Mouse (Mus musculus): ENCODE measurements around the gene Arsk. TPM values are rescaled to one million over a fixed set of nuclear protein-coding genes. Genes with fewer than 3 reads are reported as not detected.
A peak's percentile ranks its signal among the peaks of the same experiment; 100 is the strongest.

Gene Arsk
- total RNA-seq (2014; rRNA removed) (6.4 and 7.7 TPM in 2 replicates), polyA plus RNA-seq (2012; rRNA removed) (2.7 TPM in 2 replicates)

DNA sequence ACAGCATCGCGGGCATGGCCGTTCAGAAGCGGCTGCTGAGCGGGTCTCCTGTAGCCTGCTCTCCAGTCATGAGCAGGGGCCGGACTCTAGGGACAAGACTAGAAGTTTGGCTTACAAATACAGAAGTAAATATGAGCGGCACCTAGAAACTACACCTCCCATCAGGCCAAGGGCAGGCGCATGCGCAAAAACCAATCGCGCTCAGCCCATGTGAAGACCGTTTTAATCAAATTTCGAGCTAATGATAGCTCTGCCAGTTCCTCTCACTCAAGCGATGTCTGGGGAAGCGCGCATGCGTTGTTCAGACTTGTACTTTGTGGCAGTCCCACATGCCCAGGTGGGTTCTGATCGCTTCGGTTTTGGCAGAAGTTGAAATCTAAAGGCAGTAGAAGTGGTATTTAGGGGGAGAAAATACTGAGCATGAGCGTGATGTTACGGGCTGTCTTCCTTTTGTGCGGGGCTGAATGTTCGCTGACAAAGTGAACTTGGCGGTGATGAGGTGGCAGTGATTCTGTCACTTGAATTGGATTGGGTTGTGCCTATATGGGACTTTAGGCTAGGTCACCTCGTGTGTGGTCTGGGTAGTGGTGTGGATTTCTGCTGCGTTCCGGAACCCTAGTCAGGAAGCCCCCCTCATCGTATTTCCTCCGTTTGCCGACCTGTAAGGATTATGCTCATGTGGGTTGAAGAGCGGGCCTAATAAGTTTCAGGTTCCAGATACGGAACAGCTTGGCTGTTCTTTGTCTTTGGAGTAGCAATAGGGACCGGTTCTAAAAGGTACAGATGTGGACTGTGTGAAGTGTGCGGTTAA lies at the start of gene Arsk, which contains the start of gene Ttc37:
TSS of gene Arsk (minus strand) at position 168 of the 811 bp plus-strand sequence.
TSS of gene Ttc37 (plus strand) at position 242 of the 811 bp plus-strand sequence.
- Histone ChIP-seq H3K36me3 (ENCODE audit: control insufficient read depth, insufficient read depth, low read length) (no peaks in the 10 kb centered on the region; the same call in 1 of the 2 replicates), H3K27me3 (ENCODE audit: control insufficient read depth, insufficient read depth, low read length) (no peaks in the 10 kb centered on the region), H3K4me1 (ENCODE audit: control insufficient read depth, insufficient read depth, low read length) (peaks cover 5% of the 10 kb centered on the region), H3K4me3 (ENCODE audit: insufficient read depth, low read depth, low read length) (peak within 1 kb of the TSS; percentile 84), H3K27ac (replicated peaks; ENCODE audit: insufficient read depth, low read depth, low read length) (peak within 1 kb of the TSS; percentile 73), H3K9ac (ENCODE audit: low read depth, low read length) (peak within 1 kb of the TSS; percentile 78), H3K79me2 (ENCODE audit: control insufficient read depth, insufficient read depth, low read length) (peaks cover 5% of the 10 kb centered on the region; the same call in 1 of the 2 replicates)
- WGBS = under 1% methylated on average over 34 of the region's 34 CpGs
- DNase-seq (ENCODE audit: extremely low read depth, low read depth, low spot score) = peak; percentile 97
- TF ChIP-seq POLR2A (IDR thresholded peaks at IDR 0.05; ENCODE audit: extremely low read depth, insufficient read depth, low read length) (no peak), CTCF (IDR thresholded peaks at IDR 0.05; ENCODE audit: low read depth, low read length) (no peak)

DNA sequence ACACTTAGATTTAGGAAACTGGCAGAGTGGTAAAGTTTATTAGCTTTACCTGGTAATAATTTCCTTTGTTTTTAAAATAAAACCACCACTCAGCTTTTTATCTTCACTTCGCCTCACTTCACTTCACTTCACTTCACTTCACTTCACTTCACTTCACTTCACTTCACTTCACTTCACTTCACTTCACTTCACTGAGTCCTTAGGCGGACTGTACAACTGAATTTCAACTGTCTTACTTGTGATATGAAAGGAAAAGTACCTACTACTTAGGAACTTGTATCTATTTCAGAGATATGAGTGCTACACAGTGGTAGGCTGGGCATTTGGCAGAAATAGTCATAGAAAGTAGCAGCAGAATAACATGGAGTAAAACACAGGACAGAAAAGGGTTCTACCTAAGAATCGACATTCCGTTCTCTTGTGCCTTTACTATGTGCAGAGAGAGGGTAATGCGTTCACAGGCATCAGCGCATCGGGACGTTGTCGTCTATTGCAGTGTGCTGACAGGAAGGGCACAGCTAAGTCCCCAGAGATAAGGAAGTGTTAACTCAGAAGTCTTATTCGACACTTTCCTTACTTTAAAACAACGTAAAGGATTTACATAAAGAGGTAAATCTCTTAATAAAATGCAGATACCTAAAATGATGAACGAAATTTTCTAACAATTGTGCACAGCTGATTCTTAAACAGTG lies 42.8 kb upstream of the Arsk start:
- 88% methylated on average over 12 of the region's 12 CpGs for WGBS
- no peak overlapping the region for H3K27ac ChIP-seq (replicated peaks; ENCODE audit: insufficient read depth, low read depth, low read length)
- no peaks in the 10 kb centered on the region for H3K4me1 ChIP-seq (ENCODE audit: control insufficient read depth, insufficient read depth, low read length)
- H3K9ac ChIP-seq (ENCODE audit: low read depth, low read length) = no peak overlapping the region
- TF ChIP-seq POLR2A (IDR thresholded peaks at IDR 0.05; ENCODE audit: extremely low read depth, insufficient read depth, low read length) = no peak
- no peak for TF ChIP-seq CTCF (IDR thresholded peaks at IDR 0.05; ENCODE audit: low read depth, low read length)
- H3K4me3 ChIP-seq (ENCODE audit: insufficient read depth, low read depth, low read length) = no peak overlapping the region
- DNase-seq (ENCODE audit: extremely low read depth, low read depth, low spot score) = no peak
- no peaks in the 10 kb centered on the region for H3K27me3 ChIP-seq (ENCODE audit: control insufficient read depth, insufficient read depth, low read length)
- H3K79me2 ChIP-seq (ENCODE audit: control insufficient read depth, insufficient read depth, low read length) = no peaks in the 10 kb centered on the region
- H3K36me3 ChIP-seq (ENCODE audit: control insufficient read depth, insufficient read depth, low read length) = peaks cover 38% of the 10 kb centered on the region

DNA sequence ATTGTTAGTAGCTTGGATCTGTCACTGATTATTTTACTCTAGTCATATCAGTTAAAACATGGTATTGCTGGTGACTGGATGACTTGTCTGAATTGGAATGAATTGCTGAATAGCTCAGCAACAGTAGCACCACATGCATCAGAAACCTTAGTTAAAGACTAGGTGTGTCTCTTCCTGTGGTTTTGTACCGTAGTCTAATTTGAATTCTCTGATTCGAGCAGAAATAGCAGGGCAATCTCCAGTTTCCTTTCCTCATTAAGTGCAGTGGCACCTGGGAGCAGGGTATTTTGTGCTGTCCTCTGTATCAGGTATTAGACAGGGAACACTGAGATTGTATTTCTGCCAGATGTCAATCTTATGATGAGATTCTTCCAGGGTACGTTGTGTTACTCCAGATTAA lies 40.4 kb upstream of the Arsk start:
- H3K36me3 ChIP-seq (ENCODE audit: control insufficient read depth, insufficient read depth, low read length) = peaks cover 49% of the 10 kb centered on the region
- H3K79me2 ChIP-seq (ENCODE audit: control insufficient read depth, insufficient read depth, low read length) = no peaks in the 10 kb centered on the region
- no peak overlapping the region for H3K4me3 ChIP-seq (ENCODE audit: insufficient read depth, low read depth, low read length)
- H3K4me1 ChIP-seq (ENCODE audit: control insufficient read depth, insufficient read depth, low read length) = no peaks in the 10 kb centered on the region
- no peaks in the 10 kb centered on the region for H3K27me3 ChIP-seq (ENCODE audit: control insufficient read depth, insufficient read depth, low read length)
- H3K27ac ChIP-seq (replicated peaks; ENCODE audit: insufficient read depth, low read depth, low read length) = no peak overlapping the region
- no peak overlapping the region for H3K9ac ChIP-seq (ENCODE audit: low read depth, low read length)
- TF ChIP-seq POLR2A (IDR thresholded peaks at IDR 0.05; ENCODE audit: extremely low read depth, insufficient read depth, low read length) (no peak), CTCF (IDR thresholded peaks at IDR 0.05; ENCODE audit: low read depth, low read length) (no peak)
- 82% methylated on average over 3 of the region's 3 CpGs for WGBS
- DNase-seq (ENCODE audit: extremely low read depth, low read depth, low spot score) = no peak

DNA sequence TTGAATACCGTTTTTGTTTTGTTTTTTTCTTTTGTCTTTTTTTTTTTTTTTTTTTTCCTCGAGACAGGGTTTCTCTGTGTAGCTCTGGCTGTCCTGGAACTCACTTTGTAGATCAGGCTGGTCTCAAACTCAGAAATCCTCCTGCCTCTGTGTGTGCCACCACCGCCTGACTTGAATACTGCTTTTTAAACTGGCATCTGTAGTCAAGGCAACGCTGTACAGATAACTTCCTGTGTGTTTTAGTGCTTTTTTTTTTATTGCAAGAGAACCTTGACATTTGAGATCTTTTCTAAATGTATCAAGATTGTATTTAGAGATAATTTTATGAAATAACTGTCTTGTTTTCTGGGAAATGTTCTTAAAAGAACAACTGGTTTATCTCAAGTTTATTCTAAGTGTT lies 34.0 kb upstream of the Arsk start:
- WGBS = 88% methylated on average over 4 of the region's 4 CpGs
- Histone ChIP-seq H3K27ac (replicated peaks; ENCODE audit: insufficient read depth, low read depth, low read length) (no peak overlapping the region), H3K9ac (ENCODE audit: low read depth, low read length) (no peak overlapping the region), H3K4me1 (ENCODE audit: control insufficient read depth, insufficient read depth, low read length) (no peaks in the 10 kb centered on the region), H3K4me3 (ENCODE audit: insufficient read depth, low read depth, low read length) (no peak overlapping the region), H3K27me3 (ENCODE audit: control insufficient read depth, insufficient read depth, low read length) (no peaks in the 10 kb centered on the region), H3K79me2 (ENCODE audit: control insufficient read depth, insufficient read depth, low read length) (no peaks in the 10 kb centered on the region), H3K36me3 (ENCODE audit: control insufficient read depth, insufficient read depth, low read length) (peaks cover 51% of the 10 kb centered on the region)
- no peak for DNase-seq (ENCODE audit: extremely low read depth, low read depth, low spot score)
- TF ChIP-seq CTCF (IDR thresholded peaks at IDR 0.05; ENCODE audit: low read depth, low read length) (no peak), POLR2A (IDR thresholded peaks at IDR 0.05; ENCODE audit: extremely low read depth, insufficient read depth, low read length) (no peak)

DNA sequence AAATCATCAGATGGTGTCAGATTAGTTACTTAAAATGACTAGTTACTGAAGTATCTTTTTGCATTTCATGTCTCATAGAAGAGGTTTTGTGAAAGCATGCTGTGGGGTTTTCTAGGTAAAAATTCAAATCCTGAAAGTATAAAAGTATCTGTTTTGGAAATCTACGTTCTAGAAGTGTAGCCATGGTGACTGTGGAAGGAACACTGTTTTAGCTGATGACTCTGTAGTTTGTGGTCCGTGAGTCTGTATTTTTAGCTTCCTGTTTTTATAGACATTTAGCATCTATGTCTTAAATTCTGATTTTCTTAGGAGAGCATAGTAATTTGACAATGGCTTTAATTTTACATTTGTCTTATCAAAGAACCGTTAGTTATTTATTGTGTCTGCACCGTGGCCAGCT lies 30.3 kb upstream of the Arsk start:
- Histone ChIP-seq H3K9ac (ENCODE audit: low read depth, low read length) (no peak overlapping the region), H3K27ac (replicated peaks; ENCODE audit: insufficient read depth, low read depth, low read length) (no peak overlapping the region), H3K4me3 (ENCODE audit: insufficient read depth, low read depth, low read length) (no peak overlapping the region), H3K27me3 (ENCODE audit: control insufficient read depth, insufficient read depth, low read length) (no peaks in the 10 kb centered on the region), H3K4me1 (ENCODE audit: control insufficient read depth, insufficient read depth, low read length) (no peaks in the 10 kb centered on the region), H3K79me2 (ENCODE audit: control insufficient read depth, insufficient read depth, low read length) (no peaks in the 10 kb centered on the region), H3K36me3 (ENCODE audit: control insufficient read depth, insufficient read depth, low read length) (peaks cover 50% of the 10 kb centered on the region)
- TF ChIP-seq POLR2A (IDR thresholded peaks at IDR 0.05; ENCODE audit: extremely low read depth, insufficient read depth, low read length) (no peak), CTCF (IDR thresholded peaks at IDR 0.05; ENCODE audit: low read depth, low read length) (no peak)
- 91% methylated on average over 4 of the region's 4 CpGs for WGBS
- no peak for DNase-seq (ENCODE audit: extremely low read depth, low read depth, low spot score)
